Mouse (Mus musculus) kidney, postnatal 0 days (tissue): ENCODE data around the gene Cab39l. TPM values are rescaled to one million over a fixed set of nuclear protein-coding genes. Genes with fewer than 3 reads are reported as not detected.

Experiments used
- ATAC-seq: fragments of 200-750 bp; cut with Nextera tagmentation; replicated peaks from 2 replicates; pipeline ENCODE4 v1.8.0; 2017; ENCODE audit warnings: low read depth, moderate number of reproducible peaks, moderate TSS enrichment, moderate library complexity; ENCODE audit not compliant: low FRiP score
- DNase-seq: peaks from one replicate; pipeline ENCODE4 v3.0.0-alpha.2; 2016; ENCODE audit warnings: low spot score
- H3K27ac ChIP-seq: fragments of 300-500 bp; sonication (generic); 2 replicates; pipeline ENCODE4 v1.5.1; 2014; ENCODE audit warnings: mild to moderate bottlenecking
- H3K27me3 ChIP-seq: fragments of 300-500 bp; sonication (generic); 2 replicates; pipeline ENCODE4 v1.6.1; 2014; ENCODE audit warnings: low read length, mixed read lengths; ENCODE audit not compliant: insufficient read depth
- H3K36me3 ChIP-seq: fragments of 300-500 bp; sonication (generic); 2 replicates; pipeline ENCODE4 v1.6.1; 2014; ENCODE audit warnings: low read length, mixed read lengths; ENCODE audit not compliant: insufficient read depth
- H3K4me1 ChIP-seq: fragments of 300-500 bp; sonication (generic); replicated peaks from 2 replicates; pipeline ENCODE4 v1.6.1; 2014; ENCODE audit warnings: antibody characterized with exemption, low read length, mixed read lengths; ENCODE audit not compliant: insufficient read depth
- H3K4me2 ChIP-seq: fragments of 300-500 bp; sonication (generic); 2 replicates; pipeline ENCODE4 v1.6.1; 2014; ENCODE audit warnings: mild to moderate bottlenecking, low read length, moderate library complexity, mixed read lengths
- H3K4me3 ChIP-seq: fragments of 300-500 bp; sonication (generic); replicated peaks from 2 replicates; pipeline ENCODE4 v1.5.1; 2014; ENCODE audit warnings: low read depth, low read length
- H3K9ac ChIP-seq: fragments of 300-500 bp; sonication (generic); 2 replicates; pipeline ENCODE4 v1.6.1; 2014; ENCODE audit warnings: low read depth, low read length
- H3K9me3 ChIP-seq: fragments of 300-500 bp; sonication (generic); replicated peaks from 2 replicates; pipeline ENCODE4 v1.6.1; 2016; ENCODE audit warnings: low read length, inconsistent platforms, mixed read lengths
- CTCF ChIP-seq: IDR thresholded peaks from 2 replicates; pipeline ENCODE4 v1.5.1; 2016; ENCODE audit warnings: antibody characterized with exemption, low read depth, mild to moderate bottlenecking, moderate library complexity
- WGBS: fragments of 180-500 bp; shearing (Covaris S2); extraction: QIAGEN DNeasy Blood & Tissue Kit; methylation state at CpG from one replicate; pipeline ENCODE4 v1.1.7; 2014; 5-methylcytosine and 5-hydroxymethylcytosine counted together
- polyA plus RNA-seq: library from polyadenylated mRNA; unstranded; fragments of >200 nt; fragmentation: Nextera tagmentation; extraction: Ambion mirVana; gene quantifications from 2 replicates; pipeline ENCODE4 v1.2.1, GENCODE M21; 2015

Gene Cab39l
- polyA plus RNA-seq, 1 experiment from 2014 or later, result 60.7 TPM

GRCm38 (mm10) chr14:59624326-59624885, 183.6 kb downstream of the Cab39l start:
- no peaks in the 10 kb centered on the region for H3K27me3 ChIP-seq
- no peak for TF ChIP-seq CTCF
- no peak for DNase-seq
- no peaks in the 10 kb centered on the region for H3K9me3 ChIP-seq
- WGBS, result 25% methylated on average over 9 of the region's 9 CpGs
- H3K4me2 ChIP-seq, result peak overlapping the region; percentile 88
- H3K4me1 ChIP-seq, result no peaks in the 10 kb centered on the region
- H3K36me3 ChIP-seq, result no peaks in the 10 kb centered on the region
- no peak overlapping the region for H3K4me3 ChIP-seq
- ATAC-seq, result no peak
- H3K27ac ChIP-seq, result no peak overlapping the region
- no peak overlapping the region for H3K9ac ChIP-seq

GRCm38 (mm10) chr14:59625158-59625805, 184.5 kb downstream of the Cab39l start, which contains the start of gene Shisa2:
Shisa2 (plus strand) TSS chr14:59625308.
- DNase-seq (peak; percentile 89), ATAC-seq (peak; percentile 80)
- under 1% methylated on average over 57 of the region's 65 CpGs for WGBS
- Histone ChIP-seq H3K9ac (peak within 1 kb of the TSS; percentile 55), H3K4me1 (no peaks in the 10 kb centered on the region), H3K4me2 (peak within 1 kb of the TSS; percentile 88), H3K4me3 (peak within 1 kb of the TSS; percentile 59), H3K27me3 (no peaks in the 10 kb centered on the region), H3K36me3 (no peaks in the 10 kb centered on the region), H3K27ac (peak within 1 kb of the TSS; percentile 69), H3K9me3 (no peaks in the 10 kb centered on the region)
- peak; percentile 68 for TF ChIP-seq CTCF

- no peaks in the 10 kb centered on the region for H3K27me3 ChIP-seq
- no peaks in the 10 kb centered on the region for H3K4me1 ChIP-seq
- peak overlapping the region; percentile 88 for H3K4me2 ChIP-seq
- peak overlapping the region; percentile 69 for H3K27ac ChIP-seq
- DNase-seq (peak; percentile 65), ATAC-seq (peak; percentile 48)
- WGBS, result under 1% methylated on average over 51 of the region's 51 CpGs
- no peaks in the 10 kb centered on the region for H3K9me3 ChIP-seq
- no peak for TF ChIP-seq CTCF
- H3K36me3 ChIP-seq, result no peaks in the 10 kb centered on the region
- peak overlapping the region; percentile 59 for H3K4me3 ChIP-seq
- H3K9ac ChIP-seq, result peak overlapping the region; percentile 55
These were observed 185.1 kb downstream of the Cab39l start for GRCm38 (mm10) chr14:59625806-59626364.

GRCm38 (mm10) chr14:59626711-59627110, 185.9 kb downstream of the Cab39l start:
- no peak for DNase-seq
- H3K27me3 ChIP-seq, result no peaks in the 10 kb centered on the region
- no peaks in the 10 kb centered on the region for H3K4me1 ChIP-seq
- no peak for ATAC-seq
- peak overlapping the region; percentile 88 for H3K4me2 ChIP-seq
- H3K27ac ChIP-seq, result no peak overlapping the region
- H3K4me3 ChIP-seq, result peak overlapping the region; percentile 59
- H3K36me3 ChIP-seq, result no peaks in the 10 kb centered on the region
- WGBS, result 22% methylated on average over 8 of the region's 8 CpGs
- peak overlapping the region; percentile 55; the same call in 1 of the 2 replicates for H3K9ac ChIP-seq
- no peak for TF ChIP-seq CTCF
- H3K9me3 ChIP-seq, result no peaks in the 10 kb centered on the region

GRCm38 (mm10) chr14:59627142-59627680, 186.4 kb downstream of the Cab39l start:
- Histone ChIP-seq H3K27me3 (no peaks in the 10 kb centered on the region), H3K27ac (no peak overlapping the region), H3K4me1 (no peaks in the 10 kb centered on the region), H3K4me2 (peak overlapping the region; percentile 88), H3K4me3 (peak overlapping the region; percentile 59), H3K9ac (no peak overlapping the region), H3K36me3 (no peaks in the 10 kb centered on the region), H3K9me3 (no peaks in the 10 kb centered on the region)
- DNase-seq (no peak), ATAC-seq (no peak)
- 28% methylated on average over 9 of the region's 9 CpGs for WGBS
- no peak for TF ChIP-seq CTCF

- 30% methylated on average over 7 of the region's 7 CpGs for WGBS
These were observed 187.1 kb downstream of the Cab39l start for GRCm38 (mm10) chr14:59627823-59628222.

More at GRCm38 (mm10) chr14:59627823-59628222, 187.1 kb downstream of the Cab39l start:
- H3K4me2 ChIP-seq, result peak overlapping the region; percentile 88
- H3K9ac ChIP-seq, result no peak overlapping the region
- ATAC-seq, result no peak
- no peaks in the 10 kb centered on the region for H3K9me3 ChIP-seq
- no peak overlapping the region for H3K27ac ChIP-seq
- peak overlapping the region; percentile 59 for H3K4me3 ChIP-seq
- no peaks in the 10 kb centered on the region for H3K4me1 ChIP-seq
- no peaks in the 10 kb centered on the region for H3K36me3 ChIP-seq
- H3K27me3 ChIP-seq, result no peaks in the 10 kb centered on the region
- TF ChIP-seq CTCF, result no peak; the same call in 1 of the 2 replicates
- DNase-seq, result peak; percentile 64
